Mouse (Mus musculus) embryonic fibroblast, embryonic 13.5 days (primary cell): ENCODE measurements at regions not wholly inside any gene's neighbourhood (a gene's known extent, or its start where the extent isn't known, plus 50 kb on each side); places are given as distances from the start of the nearest gene placed in this dataset.

Experiments used
- CTCF ChIP-seq: IDR thresholded peaks from 2 replicates; pipeline ENCODE4 v1.5.1; 2011; ENCODE audit warnings: mild to moderate bottlenecking, control low read depth, low read length, moderate library complexity, borderline replicate concordance; ENCODE audit not compliant: insufficient read depth
- POLR2A ChIP-seq: IDR thresholded peaks from 2 replicates; pipeline ENCODE4 v1.6.1; 2011; ENCODE audit warnings: low read depth, mild to moderate bottlenecking, control low read depth, low read length, moderate library complexity

DNA sequence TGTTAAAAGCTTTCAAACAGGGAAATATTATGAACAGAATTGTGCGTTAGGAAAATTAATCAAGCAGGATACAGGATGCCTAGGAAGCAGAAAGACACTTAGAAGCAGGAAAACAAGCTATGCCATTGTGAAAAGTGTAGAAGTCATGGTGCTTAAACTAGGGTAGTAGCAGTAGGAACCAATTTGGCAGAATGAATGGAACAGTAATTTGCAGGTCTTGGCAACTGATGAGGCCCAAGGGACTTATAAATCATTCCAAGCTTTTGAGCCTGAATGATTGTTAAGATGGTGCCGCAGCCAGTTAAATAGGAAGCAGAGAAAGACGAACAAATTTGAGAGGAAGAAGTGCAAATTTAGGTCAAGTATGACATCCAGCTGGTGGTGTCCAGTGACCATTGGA, 360.5 kb upstream of the Mef2c start:
- TF ChIP-seq CTCF: no peak
- no peak for TF ChIP-seq POLR2A
